Mouse (Mus musculus) limb, embryonic 12.5 days (tissue): ENCODE measurements around the gene Spdye4a. TPM values are rescaled to one million over a fixed set of nuclear protein-coding genes. Genes with fewer than 3 reads are reported as not detected.

Source experiments
- ATAC-seq: fragments of 200-750 bp; cut with Nextera tagmentation; 2 replicates; pipeline ENCODE4 v1.8.0; 2017; ENCODE audit warnings: low read depth, moderate TSS enrichment; ENCODE audit not compliant: insufficient number of reproducible peaks, insufficient read depth, low FRiP score, low TSS enrichment
- H3K27ac ChIP-seq: fragments of 300-500 bp; sonication (generic); 2 replicates; pipeline ENCODE4 v1.5.1; 2016; ENCODE audit warnings: mild to moderate bottlenecking, moderate library complexity
- H3K27me3 ChIP-seq: fragments of 300-500 bp; sonication (generic); 2 replicates; pipeline ENCODE4 v1.6.1; 2016; ENCODE audit warnings: mild to moderate bottlenecking, moderate library complexity
- H3K36me3 ChIP-seq: fragments of 300-500 bp; sonication (generic); 2 replicates; pipeline ENCODE4 v1.6.1; 2016; ENCODE audit warnings: mild to moderate bottlenecking, moderate library complexity
- H3K4me1 ChIP-seq: fragments of 300-500 bp; sonication (generic); replicated peaks from 2 replicates; pipeline ENCODE4 v1.6.1; 2016
- H3K4me2 ChIP-seq: fragments of 300-500 bp; sonication (generic); 2 replicates; pipeline ENCODE4 v1.6.1; 2016; ENCODE audit warnings: mild to moderate bottlenecking, moderate library complexity
- H3K4me3 ChIP-seq: fragments of 300-500 bp; sonication (generic); replicated peaks from 2 replicates; pipeline ENCODE4 v1.5.1; 2016; ENCODE audit warnings: mild to moderate bottlenecking
- H3K9ac ChIP-seq: fragments of 300-500 bp; sonication (generic); replicated peaks from 2 replicates; pipeline ENCODE4 v1.6.1; 2016; ENCODE audit warnings: mild to moderate bottlenecking, moderate library complexity
- H3K9me3 ChIP-seq: fragments of 300-500 bp; sonication (generic); 2 replicates; pipeline ENCODE4 v1.6.1; 2016; ENCODE audit warnings: mild to moderate bottlenecking, moderate library complexity
- WGBS: fragments of 180-500 bp; shearing (Covaris S2); methylation state at CpG from one replicate; pipeline ENCODE4 v1.1.7; 2016; 5-methylcytosine and 5-hydroxymethylcytosine counted together
- polyA plus RNA-seq: library from polyadenylated mRNA; unstranded; fragments of >200 nt; fragmentation: Nextera tagmentation; extraction: Ambion mirVana; gene quantifications from 2 replicates; pipeline ENCODE4 v1.2.1, GENCODE M21; 2016

The Spdye4a gene
- polyA plus RNA-seq, 1 experiment from 2014 or later: not detected

GRCm38 (mm10) chr5:143261636-143262035 lies 34.9 kb upstream of the Spdye4a start:
- Histone ChIP-seq H3K27ac (no peak overlapping the region), H3K27me3 (peaks cover 20% of the 10 kb centered on the region), H3K9ac (no peak overlapping the region), H3K4me3 (no peak overlapping the region), H3K4me1 (no peaks in the 10 kb centered on the region), H3K36me3 (peaks cover 78% of the 10 kb centered on the region), H3K4me2 (no peak overlapping the region), H3K9me3 (no peaks in the 10 kb centered on the region)
- WGBS: 93% methylated on average over 8 of the region's 8 CpGs
- ATAC-seq: no peak

GRCm38 (mm10) chr5:143255802-143256201 lies 29.1 kb upstream of the Spdye4a start:
- 73% methylated on average over 5 of the region's 5 CpGs for WGBS
- H3K9me3 ChIP-seq: no peaks in the 10 kb centered on the region
- H3K27ac ChIP-seq: no peak overlapping the region
- H3K27me3 ChIP-seq: peaks cover 79% of the 10 kb centered on the region
- ATAC-seq: no peak
- H3K36me3 ChIP-seq: peaks cover 87% of the 10 kb centered on the region
- H3K4me1 ChIP-seq: peaks cover 25% of the 10 kb centered on the region
- no peak overlapping the region for H3K4me2 ChIP-seq
- no peak overlapping the region for H3K4me3 ChIP-seq
- H3K9ac ChIP-seq: no peak overlapping the region

- 14% methylated on average over 24 of the region's 24 CpGs for WGBS
- H3K4me3 ChIP-seq: peak overlapping the region; percentile 46; the same call in 1 of the 2 replicates
Observed at GRCm38 (mm10) chr5:143255131-143255519, 28.4 kb upstream of the Spdye4a start.

GRCm38 (mm10) chr5:143254487-143255130 lies 27.9 kb upstream of the Spdye4a start:
- no peak overlapping the region for H3K27ac ChIP-seq
- peaks cover 78% of the 10 kb centered on the region for H3K36me3 ChIP-seq
- no peak for ATAC-seq
- H3K4me2 ChIP-seq: peak overlapping the region; percentile 80
- H3K9ac ChIP-seq: peak overlapping the region; percentile 31
- peaks cover 89% of the 10 kb centered on the region for H3K27me3 ChIP-seq
- peaks cover 25% of the 10 kb centered on the region for H3K4me1 ChIP-seq
- no peaks in the 10 kb centered on the region for H3K9me3 ChIP-seq
- H3K4me3 ChIP-seq: peak overlapping the region; percentile 46
- WGBS: 4% methylated on average over 66 of the region's 66 CpGs

More at GRCm38 (mm10) chr5:143255131-143255519, 28.4 kb upstream of the Spdye4a start:
- Histone ChIP-seq H3K27me3 (peaks cover 84% of the 10 kb centered on the region), H3K9me3 (no peaks in the 10 kb centered on the region), H3K9ac (peak overlapping the region; percentile 31; the same call in 1 of the 2 replicates), H3K36me3 (peaks cover 80% of the 10 kb centered on the region), H3K27ac (no peak overlapping the region), H3K4me2 (0 out of 2 replicates have a peak overlapping the region, but pooled peaks have one; percentile 80), H3K4me1 (peaks cover 25% of the 10 kb centered on the region)
- ATAC-seq: no peak

GRCm38 (mm10) chr5:143253881-143254486 lies 27.3 kb upstream of the Spdye4a start:
- no peak for ATAC-seq
- Histone ChIP-seq H3K4me2 (peak overlapping the region; percentile 80), H3K36me3 (peaks cover 78% of the 10 kb centered on the region), H3K4me1 (peaks cover 25% of the 10 kb centered on the region), H3K9ac (peak overlapping the region; percentile 50), H3K27me3 (peaks cover 89% of the 10 kb centered on the region), H3K27ac (no peak overlapping the region), H3K9me3 (no peaks in the 10 kb centered on the region), H3K4me3 (peak overlapping the region; percentile 46)
- 3% methylated on average over 81 of the region's 81 CpGs for WGBS

GRCm38 (mm10) chr5:143253186-143253880 lies 26.6 kb upstream of the Spdye4a start:
- Histone ChIP-seq H3K4me3 (peak overlapping the region; percentile 46), H3K36me3 (peaks cover 81% of the 10 kb centered on the region), H3K9me3 (no peaks in the 10 kb centered on the region), H3K27me3 (peaks cover 86% of the 10 kb centered on the region), H3K9ac (peak overlapping the region; percentile 50), H3K4me2 (peak overlapping the region; percentile 80), H3K27ac (no peak overlapping the region), H3K4me1 (peaks cover 25% of the 10 kb centered on the region)
- under 1% methylated on average over 103 of the region's 103 CpGs for WGBS
- ATAC-seq: no peak

- Histone ChIP-seq H3K9me3 (no peaks in the 10 kb centered on the region), H3K9ac (no peak overlapping the region), H3K4me1 (peaks cover 25% of the 10 kb centered on the region), H3K4me3 (peak overlapping the region; percentile 46), H3K27ac (no peak overlapping the region), H3K27me3 (peaks cover 80% of the 10 kb centered on the region), H3K36me3 (peaks cover 82% of the 10 kb centered on the region), H3K4me2 (peak overlapping the region; percentile 80)
- WGBS: 8% methylated on average over 18 of the region's 18 CpGs
- no peak for ATAC-seq
Observed at GRCm38 (mm10) chr5:143252791-143253185, 26.1 kb upstream of the Spdye4a start.

GRCm38 (mm10) chr5:143252039-143252438 lies 25.3 kb upstream of the Spdye4a start:
- H3K36me3 ChIP-seq: peaks cover 82% of the 10 kb centered on the region
- H3K27ac ChIP-seq: no peak overlapping the region
- H3K9ac ChIP-seq: no peak overlapping the region
- ATAC-seq: no peak
- H3K4me1 ChIP-seq: peaks cover 25% of the 10 kb centered on the region
- H3K4me2 ChIP-seq: no peak overlapping the region
- H3K27me3 ChIP-seq: peaks cover 73% of the 10 kb centered on the region
- WGBS: 49% methylated on average over 6 of the region's 6 CpGs
- no peak overlapping the region for H3K4me3 ChIP-seq
- H3K9me3 ChIP-seq: no peaks in the 10 kb centered on the region

GRCm38 (mm10) chr5:143244926-143245325 lies 18.2 kb upstream of the Spdye4a start:
- H3K9ac ChIP-seq: no peak overlapping the region
- H3K4me3 ChIP-seq: no peak overlapping the region
- WGBS: 96% methylated on average over 26 of the region's 26 CpGs
- no peak for ATAC-seq
- H3K4me1 ChIP-seq: no peaks in the 10 kb centered on the region
- no peak overlapping the region for H3K27ac ChIP-seq
- H3K9me3 ChIP-seq: no peaks in the 10 kb centered on the region
- no peak overlapping the region for H3K4me2 ChIP-seq
- H3K36me3 ChIP-seq: peaks cover 100% of the 10 kb centered on the region
- peaks cover 3% of the 10 kb centered on the region for H3K27me3 ChIP-seq

- peak overlapping the region; percentile 89 for H3K9ac ChIP-seq
- H3K9me3 ChIP-seq: no peaks in the 10 kb centered on the region
- H3K27me3 ChIP-seq: no peaks in the 10 kb centered on the region
- ATAC-seq: no peak
- 51% methylated on average over 9 of the region's 9 CpGs for WGBS
- peaks cover 45% of the 10 kb centered on the region for H3K36me3 ChIP-seq
- H3K4me1 ChIP-seq: peaks cover 19% of the 10 kb centered on the region
- H3K4me3 ChIP-seq: peak overlapping the region; percentile 90
- H3K4me2 ChIP-seq: peak overlapping the region; percentile 75
- H3K27ac ChIP-seq: no peak overlapping the region
Observed at GRCm38 (mm10) chr5:143236036-143236435, 9.3 kb upstream of the Spdye4a start.

GRCm38 (mm10) chr5:143235028-143235693 lies 8.5 kb upstream of the Spdye4a start, which contains the start of gene Zfp12:
TSS of gene Zfp12 (plus strand) at chr5:143235163.
- H3K36me3 ChIP-seq: peaks cover 36% of the 10 kb centered on the region
- H3K4me1 ChIP-seq: peaks cover 19% of the 10 kb centered on the region
- WGBS: under 1% methylated on average over 58 of the region's 58 CpGs
- H3K27me3 ChIP-seq: no peaks in the 10 kb centered on the region
- ATAC-seq: peak; percentile 96
- H3K27ac ChIP-seq: peak within 1 kb of the TSS; percentile 99
- peak within 1 kb of the TSS; percentile 90 for H3K4me3 ChIP-seq
- H3K4me2 ChIP-seq: peak within 1 kb of the TSS; percentile 75
- no peaks in the 10 kb centered on the region for H3K9me3 ChIP-seq
- H3K9ac ChIP-seq: peak within 1 kb of the TSS; percentile 89
